Mouse (Mus musculus) limb, embryonic 11.5 days (tissue): ENCODE measurements around the gene Col24a1. TPM values are rescaled to one million over a fixed set of nuclear protein-coding genes. Genes with fewer than 3 reads are reported as not detected.

Experiments used
- ATAC-seq: fragments of 200-750 bp; cut with Nextera tagmentation; 2 replicates; pipeline ENCODE4 v1.8.0; 2017; ENCODE audit warnings: low read depth; ENCODE audit not compliant: insufficient number of reproducible peaks, low FRiP score, low TSS enrichment
- DNase-seq: peaks from one replicate; pipeline ENCODE4 v3.0.0-alpha.2; 2015; ENCODE audit warnings: low spot score
- H3K27ac ChIP-seq: fragments of 300-500 bp; sonication (generic); replicated peaks from 2 replicates; pipeline ENCODE4 v1.5.1; 2014; ENCODE audit warnings: low read depth, mild to moderate bottlenecking, low read length
- H3K27me3 ChIP-seq: fragments of 300-500 bp; sonication (generic); 2 replicates; pipeline ENCODE4 v1.6.1; 2014; ENCODE audit warnings: mild to moderate bottlenecking, low read length, mixed read lengths; ENCODE audit not compliant: control insufficient read depth, insufficient read depth
- H3K36me3 ChIP-seq: fragments of 300-500 bp; sonication (generic); 2 replicates; pipeline ENCODE4 v1.6.1; 2014; ENCODE audit warnings: mild to moderate bottlenecking, low read length, moderate library complexity, mixed read lengths; ENCODE audit not compliant: control insufficient read depth, insufficient read depth
- H3K4me1 ChIP-seq: fragments of 300-500 bp; sonication (generic); 2 replicates; pipeline ENCODE4 v1.6.1; 2014; ENCODE audit warnings: low read length, mixed read lengths; ENCODE audit not compliant: control insufficient read depth, insufficient read depth
- H3K4me2 ChIP-seq: fragments of 300-500 bp; sonication (generic); 2 replicates; pipeline ENCODE4 v1.6.1; 2014; ENCODE audit warnings: low read depth, mild to moderate bottlenecking, moderate library complexity; ENCODE audit not compliant: severe bottlenecking
- H3K4me3 ChIP-seq: fragments of 300-500 bp; sonication (generic); 2 replicates; pipeline ENCODE4 v1.5.1; 2014; ENCODE audit warnings: low read depth, low read length
- H3K9ac ChIP-seq: fragments of 300-500 bp; sonication (generic); 2 replicates; pipeline ENCODE4 v1.6.1; 2014; ENCODE audit warnings: mild to moderate bottlenecking, low read length
- H3K9me3 ChIP-seq: fragments of 300-500 bp; sonication (generic); 2 replicates; pipeline ENCODE4 v1.6.1; 2016; ENCODE audit warnings: low read length; ENCODE audit not compliant: control insufficient read depth
- WGBS: fragments of 180-500 bp; shearing (Covaris S2); extraction: QIAGEN DNeasy Blood & Tissue Kit; methylation state at CpG from one replicate; pipeline ENCODE4 v1.1.7; 2014; 5-methylcytosine and 5-hydroxymethylcytosine counted together
- polyA plus RNA-seq: library from polyadenylated mRNA; unstranded; fragments of >200 nt; fragmentation: Nextera tagmentation; extraction: Ambion mirVana; gene quantifications from 2 replicates; pipeline ENCODE4 v1.2.1, GENCODE M21; 2014

The Col24a1 gene
- polyA plus RNA-seq, 1 experiment from 2014 or later = 1.2 TPM

GRCm38 (mm10) chr3:145367176-145367717, 75.0 kb downstream of the Col24a1 start:
- 82% methylated on average over 4 of the region's 4 CpGs for WGBS
- no peaks in the 10 kb centered on the region for H3K27me3 ChIP-seq
- no peaks in the 10 kb centered on the region for H3K36me3 ChIP-seq

GRCm38 (mm10) chr3:145376298-145376697, 84.0 kb downstream of the Col24a1 start:
- WGBS = 88% methylated on average over 3 of the region's 3 CpGs
- ATAC-seq (no peak), DNase-seq (no peak)
- Histone ChIP-seq H3K9ac (no peak overlapping the region), H3K36me3 (no peaks in the 10 kb centered on the region), H3K4me3 (no peak overlapping the region), H3K4me1 (no peaks in the 10 kb centered on the region), H3K4me2 (no peak overlapping the region), H3K9me3 (no peaks in the 10 kb centered on the region), H3K27ac (no peak overlapping the region), H3K27me3 (no peaks in the 10 kb centered on the region)

More at GRCm38 (mm10) chr3:145367176-145367717, 75.0 kb downstream of the Col24a1 start:
- ATAC-seq (no peak), DNase-seq (no peak)
- Histone ChIP-seq H3K4me1 (no peaks in the 10 kb centered on the region), H3K4me3 (no peak overlapping the region), H3K27ac (no peak overlapping the region), H3K9me3 (no peaks in the 10 kb centered on the region), H3K9ac (no peak overlapping the region), H3K4me2 (no peak overlapping the region)

- Histone ChIP-seq H3K9ac (no peak overlapping the region), H3K36me3 (no peaks in the 10 kb centered on the region), H3K27ac (no peak overlapping the region), H3K4me3 (no peak overlapping the region), H3K9me3 (no peaks in the 10 kb centered on the region), H3K27me3 (no peaks in the 10 kb centered on the region), H3K4me1 (no peaks in the 10 kb centered on the region), H3K4me2 (no peak overlapping the region)
- ATAC-seq (no peak), DNase-seq (no peak)
- WGBS = 72% methylated on average over 13 of the region's 13 CpGs
These were observed 90.8 kb downstream of the Col24a1 start for GRCm38 (mm10) chr3:145383095-145383494.

- DNase-seq = no peak
- Histone ChIP-seq H3K4me1 (no peaks in the 10 kb centered on the region; the same call in 1 of the 2 replicates), H3K4me3 (no peak overlapping the region), H3K9me3 (no peaks in the 10 kb centered on the region), H3K27ac (no peak overlapping the region), H3K9ac (no peak overlapping the region), H3K27me3 (no peaks in the 10 kb centered on the region), H3K36me3 (no peaks in the 10 kb centered on the region), H3K4me2 (no peak overlapping the region)
- no peak for ATAC-seq
These were observed 94.2 kb downstream of the Col24a1 start for GRCm38 (mm10) chr3:145386434-145386833.

- ATAC-seq = no peak
- no peak for DNase-seq
These were observed 98.4 kb downstream of the Col24a1 start for GRCm38 (mm10) chr3:145390681-145391080.

GRCm38 (mm10) chr3:145391986-145392659, 99.9 kb downstream of the Col24a1 start:
- no peak overlapping the region for H3K9ac ChIP-seq
- ATAC-seq = 0 out of 2 replicates have a peak, but pooled peaks have one; percentile 21
- H3K4me1 ChIP-seq = peaks cover 2% of the 10 kb centered on the region; the same call in 1 of the 2 replicates
- H3K4me2 ChIP-seq = no peak overlapping the region
- H3K27me3 ChIP-seq = no peaks in the 10 kb centered on the region
- WGBS = 54% methylated on average over 19 of the region's 19 CpGs
- H3K27ac ChIP-seq = no peak overlapping the region
- no peak overlapping the region for H3K4me3 ChIP-seq
- H3K36me3 ChIP-seq = no peaks in the 10 kb centered on the region
- peak; percentile 40 for DNase-seq
- no peaks in the 10 kb centered on the region for H3K9me3 ChIP-seq

More at GRCm38 (mm10) chr3:145390681-145391080, 98.4 kb downstream of the Col24a1 start:
- no peaks in the 10 kb centered on the region for H3K27me3 ChIP-seq
- H3K4me1 ChIP-seq = peaks cover 2% of the 10 kb centered on the region; the same call in 1 of the 2 replicates
- H3K4me3 ChIP-seq = no peak overlapping the region
- H3K9me3 ChIP-seq = no peaks in the 10 kb centered on the region
- no peak overlapping the region for H3K9ac ChIP-seq
- no peak overlapping the region for H3K4me2 ChIP-seq
- no peaks in the 10 kb centered on the region for H3K36me3 ChIP-seq
- H3K27ac ChIP-seq = no peak overlapping the region
- WGBS = 86% methylated on average over 4 of the region's 4 CpGs

- Histone ChIP-seq H3K27ac (no peak overlapping the region), H3K4me2 (no peak overlapping the region), H3K9me3 (no peaks in the 10 kb centered on the region), H3K9ac (no peak overlapping the region), H3K27me3 (no peaks in the 10 kb centered on the region), H3K36me3 (no peaks in the 10 kb centered on the region), H3K4me3 (no peak overlapping the region), H3K4me1 (peaks cover 5% of the 10 kb centered on the region; the same call in 1 of the 2 replicates)
- 90% methylated on average over 3 of the region's 3 CpGs for WGBS
- ATAC-seq (no peak), DNase-seq (no peak)
These were observed 106.9 kb downstream of the Col24a1 start for GRCm38 (mm10) chr3:145399173-145399572.

- no peaks in the 10 kb centered on the region for H3K27me3 ChIP-seq
- H3K9me3 ChIP-seq = no peaks in the 10 kb centered on the region
- H3K4me2 ChIP-seq = no peak overlapping the region
- DNase-seq (no peak), ATAC-seq (no peak)
- peaks cover 5% of the 10 kb centered on the region; the same call in 1 of the 2 replicates for H3K4me1 ChIP-seq
- no peaks in the 10 kb centered on the region for H3K36me3 ChIP-seq
- H3K27ac ChIP-seq = no peak overlapping the region
- H3K9ac ChIP-seq = no peak overlapping the region
- WGBS = 92% methylated on average over 10 of the region's 10 CpGs
- no peak overlapping the region for H3K4me3 ChIP-seq
These were observed 110.0 kb downstream of the Col24a1 start for GRCm38 (mm10) chr3:145402257-145402656.
